Mouse (Mus musculus) bone marrow macrophage, adult 2 months (primary cell): ENCODE measurements around the gene Rpl27.
"Not testable (repeated sequence)": the region's sequence is repeated elsewhere in the genome, so short reads cannot be mapped to it uniquely, and the experiment has no call there.

Experiments used
- CTCF ChIP-seq: IDR thresholded peaks from 2 replicates; pipeline ENCODE4 v1.5.1; 2012; ENCODE audit warnings: low read depth, mild to moderate bottlenecking, low read length, moderate library complexity
- POLR2A ChIP-seq: IDR thresholded peaks from 2 replicates; pipeline ENCODE4 v1.6.1; 2012; ENCODE audit warnings: mild to moderate bottlenecking, low read depth, low read length, borderline replicate concordance

DNA sequence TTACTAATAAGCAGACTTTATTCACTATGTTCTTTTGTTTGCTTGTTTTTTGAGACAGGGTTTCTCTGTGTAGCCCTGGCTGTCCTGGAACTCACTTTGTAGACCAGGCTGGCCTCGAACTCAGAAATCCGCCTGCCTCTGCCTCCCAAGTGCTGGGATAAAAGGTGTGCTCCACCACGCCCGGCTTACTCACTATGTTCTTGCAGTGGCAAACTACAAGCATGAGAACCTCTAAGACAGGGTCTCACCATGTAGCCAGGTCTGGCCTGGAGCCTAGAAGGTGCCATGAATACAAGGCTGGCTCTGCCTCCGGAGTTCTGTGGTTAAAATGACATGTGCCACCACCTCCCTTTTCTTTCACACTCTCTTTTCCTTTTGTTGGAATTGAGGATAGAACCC, 24.5 kb downstream of the Rpl27 start:
- TF ChIP-seq CTCF, POLR2A: not testable (repeated sequence)
